Mouse (Mus musculus): ENCODE data around the gene Iqch.
"Not testable (repeated sequence)": the region's sequence is repeated elsewhere in the genome, so short reads cannot be mapped to it uniquely, and the experiment has no call there.

- TF ChIP-seq CTCF, EP300 (IDR thresholded peaks at IDR 0.05; ENCODE audit: low read depth): not testable (repeated sequence)
These were observed 51.6 kb downstream of the Iqch start for GRCm38 (mm10) chr9:63550701-63551100.

All from liver, postnatal 0 days (tissue).